Mouse (Mus musculus) cerebellum, postnatal 10 days (tissue): ENCODE data around the gene Olfr287.
A peak's percentile ranks its signal among the peaks of the same experiment; 100 is the strongest.

Source experiments
- DNase-seq, 2 experiments: peaks; one replicate each; pipeline ENCODE4 v3.0.0; 2021; ENCODE audit warnings: mixed read lengths in 2 of 2

Gene Olfr287

DNA sequence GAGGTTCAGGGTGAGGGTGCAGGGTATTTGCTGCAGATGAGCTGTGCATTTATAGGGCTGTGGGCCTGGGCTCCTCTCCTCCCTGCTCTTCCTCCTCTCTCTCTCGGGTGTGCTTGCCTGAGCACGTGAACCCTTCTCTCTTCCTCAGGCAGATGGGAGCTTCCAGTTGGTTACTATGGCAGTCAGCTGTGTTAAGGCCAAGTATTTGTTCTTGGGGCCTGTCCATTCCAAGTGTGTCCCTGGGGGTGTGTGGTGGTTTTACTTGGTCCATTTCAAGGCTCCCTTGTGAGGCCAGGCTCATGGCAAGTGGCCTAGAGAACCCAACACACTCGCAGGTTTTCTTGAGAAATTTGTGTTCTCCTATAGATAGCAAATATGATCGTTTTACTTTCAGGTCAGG lies at the start of gene Olfr287, which contains the start of gene Gm44579:
Gene Olfr287 (minus strand): TSS at position 180 of the 400 bp plus-strand sequence.
Gene Gm44579 (minus strand): TSS at position 101 of the 400 bp plus-strand sequence.
- DNase-seq: peak in 1 of 2 experiments; percentile 20

DNA sequence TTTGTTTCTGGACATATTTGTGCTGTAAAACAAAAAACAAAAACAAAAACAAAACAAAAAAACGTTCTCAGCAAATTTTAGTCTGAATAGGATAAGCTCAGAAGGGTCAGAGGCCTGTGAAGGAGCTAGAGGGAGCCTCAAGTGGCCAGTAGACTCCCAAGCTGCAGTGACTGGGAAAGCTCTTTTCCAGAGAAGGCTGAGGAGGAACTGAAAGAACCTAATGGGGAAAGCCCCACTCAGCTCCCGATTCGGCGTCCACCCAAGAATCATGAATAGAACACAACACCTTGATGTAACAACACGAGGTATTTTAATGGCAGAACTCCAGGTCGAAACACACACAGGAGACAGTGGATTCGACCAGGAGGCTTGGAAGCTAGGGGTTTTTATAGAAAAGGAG lies 36.9 kb upstream of the Olfr287 start:
- DNase-seq: no peak

DNA sequence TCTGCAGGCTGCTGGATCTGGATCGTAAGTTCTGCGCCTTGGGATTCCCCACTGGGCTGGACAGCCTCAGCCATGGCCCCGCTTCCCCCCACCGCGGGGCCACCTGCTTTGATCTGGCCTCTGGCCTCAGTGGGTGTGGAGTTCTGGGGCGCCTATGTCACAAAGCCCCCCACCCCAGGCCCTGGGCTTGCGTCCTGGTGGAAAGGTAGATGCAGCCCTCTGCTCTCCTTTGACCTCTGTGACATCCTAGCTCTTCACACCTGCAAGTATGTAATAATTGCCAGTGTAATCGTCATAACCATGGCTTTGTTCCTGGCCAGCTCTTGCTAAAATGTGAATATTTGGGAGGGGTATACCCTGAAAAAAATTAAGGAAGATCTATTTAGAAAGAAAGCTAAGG lies 36.3 kb upstream of the Olfr287 start, which contains the start of gene H1fnt:
Gene H1fnt (minus strand): TSS at position 101 of the 400 bp plus-strand sequence.
- peak in 1 of 2 experiments; percentile 21 for DNase-seq

DNA sequence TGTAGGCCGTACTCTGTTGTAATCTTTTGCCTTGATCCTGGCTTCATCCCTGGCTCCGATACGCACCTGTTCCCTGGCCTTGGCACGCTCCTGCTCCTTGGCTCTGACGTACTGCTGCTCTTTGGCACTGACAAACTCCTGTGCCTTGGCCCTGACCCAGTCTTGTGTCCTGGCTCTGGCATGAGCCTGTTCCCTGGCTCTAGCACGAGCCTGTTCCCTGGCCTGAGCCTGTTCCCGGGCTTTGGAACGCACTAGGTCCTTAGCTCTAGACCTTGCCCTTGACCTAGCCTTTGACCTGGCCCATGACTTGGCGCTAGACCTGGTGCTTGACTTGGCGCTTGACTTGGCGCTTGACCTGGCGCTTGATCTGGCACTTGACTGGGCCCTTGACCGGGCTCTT lies 35.4 kb upstream of the Olfr287 start:
- peak; percentile 78 to 87 for DNase-seq

DNA sequence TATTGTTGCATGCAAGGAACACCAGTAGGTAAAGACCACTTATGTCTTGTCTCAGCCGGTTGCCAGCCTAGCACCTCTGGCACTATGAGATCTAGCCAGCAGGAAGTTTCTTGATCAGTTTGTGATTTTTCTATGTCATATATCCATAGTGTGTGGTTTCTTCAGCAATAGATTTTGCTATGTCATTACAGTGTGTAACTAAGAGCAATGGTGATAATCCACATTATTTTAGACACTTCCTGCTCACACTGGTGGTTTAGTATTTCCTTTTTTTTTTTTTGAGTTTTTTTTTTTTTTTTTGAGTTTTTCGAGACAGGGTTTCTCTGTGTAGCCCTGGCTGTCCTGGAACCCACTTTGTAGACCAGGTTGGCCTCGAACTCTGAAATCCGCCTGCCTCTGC lies 14.6 kb upstream of the Olfr287 start:
- DNase-seq: no peak

DNA sequence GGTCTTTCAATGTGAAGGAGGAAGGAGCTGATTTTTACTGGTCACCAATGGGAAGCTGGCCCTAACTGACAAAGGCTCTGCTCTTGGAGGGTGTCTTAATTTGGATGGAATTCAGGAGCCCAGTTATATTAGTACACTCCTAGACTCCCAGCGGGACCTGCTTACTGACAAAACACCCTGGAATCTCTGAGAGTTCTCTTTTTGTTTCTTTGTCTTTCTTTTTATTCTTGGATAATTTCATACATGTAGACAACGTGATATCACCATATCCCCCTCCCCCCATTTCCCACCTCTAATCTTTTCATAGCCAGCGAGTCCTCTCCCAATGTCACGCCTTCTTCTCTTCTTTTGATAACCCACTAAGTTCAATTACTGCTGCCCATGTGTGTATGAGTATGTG lies 13.5 kb upstream of the Olfr287 start, which contains the start of gene Olfr286:
Gene Olfr286 (minus strand): TSS at position 101 of the 400 bp plus-strand sequence.
- no peak for DNase-seq

DNA sequence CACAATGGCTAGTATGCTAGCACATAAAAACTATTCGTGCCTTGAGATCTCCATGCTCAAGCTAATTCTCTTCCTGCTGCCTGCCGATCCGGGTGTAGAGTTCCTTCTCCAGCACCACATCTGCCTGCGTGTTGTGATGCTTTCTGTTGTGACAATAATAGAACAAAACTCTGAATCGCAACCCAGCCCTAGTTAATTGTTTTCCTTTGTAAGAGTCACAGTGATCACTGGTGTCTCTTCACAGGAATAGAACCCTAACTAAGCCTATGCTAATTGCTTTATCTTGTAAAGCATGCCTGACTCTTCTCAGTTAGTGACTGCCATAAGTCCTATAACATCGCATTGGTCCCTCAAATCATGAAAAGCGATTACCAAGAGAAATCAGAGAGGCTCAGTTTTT lies 5.2 kb upstream of the Olfr287 start:
- no peak for DNase-seq

DNA sequence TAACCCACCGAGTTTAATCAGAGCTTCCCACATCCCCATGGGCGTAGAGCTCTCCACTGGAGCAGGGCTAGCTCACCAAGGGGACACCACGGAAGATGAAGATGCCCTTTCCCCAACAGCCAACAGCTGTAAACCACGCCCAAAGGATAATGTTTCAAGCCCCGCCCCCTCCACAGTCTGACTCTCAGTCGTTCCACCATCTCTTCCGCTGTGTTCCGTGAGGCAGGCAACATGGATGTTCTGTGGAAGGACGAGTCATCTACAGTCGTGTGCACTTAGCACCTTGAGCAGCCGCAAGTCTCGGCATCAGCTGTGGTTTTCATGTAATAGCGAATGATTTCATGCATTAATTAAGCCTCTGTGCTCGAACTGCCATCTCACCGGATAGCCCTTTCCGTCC lies 4.8 kb upstream of the Olfr287 start:
- peak in 1 of 2 experiments; percentile 13 for DNase-seq

DNA sequence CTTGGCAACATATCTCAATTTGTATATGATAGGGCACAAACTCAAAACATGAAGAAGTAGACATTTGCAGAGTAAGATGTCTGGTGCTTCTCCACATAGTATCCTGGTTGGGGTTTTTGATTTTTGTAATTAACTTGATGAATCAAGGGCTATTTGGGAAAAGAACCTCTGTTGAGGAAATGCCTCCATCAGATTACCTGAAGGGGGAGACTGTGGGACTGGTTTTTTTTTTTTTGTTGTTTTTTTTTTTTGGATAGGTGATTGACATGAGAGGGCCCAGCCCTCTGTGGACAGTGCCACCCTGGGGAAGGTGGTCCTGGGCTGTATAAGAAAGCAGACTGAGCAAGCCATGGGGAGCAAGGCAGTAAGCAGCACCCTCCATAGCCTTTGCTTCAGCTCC lies 1.5 kb upstream of the Olfr287 start:
- no peak for DNase-seq

DNA sequence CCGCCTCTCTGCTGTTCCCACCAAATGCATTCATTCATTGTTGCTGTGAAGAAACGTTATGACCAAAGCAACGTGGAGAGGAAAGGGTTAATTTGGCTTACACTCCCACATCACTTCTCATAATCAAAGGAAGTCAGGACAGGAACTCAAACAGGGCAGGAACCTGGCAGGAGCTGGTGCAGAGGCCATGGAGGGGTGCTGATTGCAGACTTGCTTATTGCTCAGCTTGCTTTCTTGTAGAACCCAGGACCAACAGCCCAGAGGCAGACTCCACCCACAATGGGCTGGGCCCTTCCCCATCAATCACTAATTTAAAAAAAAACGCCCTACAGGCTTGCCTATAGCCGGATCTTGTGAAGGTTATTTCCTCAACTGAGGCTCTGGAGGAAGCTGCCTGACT lies 6.7 kb downstream of the Olfr287 start:
- DNase-seq: no peak

DNA sequence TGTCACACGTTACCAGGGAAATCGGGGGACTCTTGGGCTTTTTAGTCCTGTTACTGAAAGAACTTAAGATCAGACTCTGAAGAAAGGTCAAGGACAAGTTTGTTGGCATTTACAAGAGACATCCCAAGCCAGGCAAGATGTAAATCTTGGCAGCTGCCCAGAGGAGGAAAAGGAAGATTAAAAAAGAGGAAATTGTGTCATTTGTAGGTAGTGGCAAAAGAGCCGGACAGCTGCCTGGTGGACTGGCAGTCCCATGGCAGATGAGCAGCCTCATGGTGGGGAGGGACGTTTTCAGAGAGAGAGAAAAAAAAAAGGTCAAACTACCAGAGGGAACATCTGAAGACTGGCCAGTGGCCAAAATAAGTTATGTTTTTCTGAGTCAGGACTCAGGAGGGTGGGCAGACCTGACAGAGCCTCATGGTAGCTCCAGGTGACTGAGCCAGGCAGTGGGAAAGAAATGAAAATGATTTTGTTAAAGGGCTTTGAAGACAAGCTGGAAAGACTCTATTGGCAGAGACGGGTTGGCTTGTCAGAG lies 7.5 kb downstream of the Olfr287 start:
- no peak for DNase-seq

DNA sequence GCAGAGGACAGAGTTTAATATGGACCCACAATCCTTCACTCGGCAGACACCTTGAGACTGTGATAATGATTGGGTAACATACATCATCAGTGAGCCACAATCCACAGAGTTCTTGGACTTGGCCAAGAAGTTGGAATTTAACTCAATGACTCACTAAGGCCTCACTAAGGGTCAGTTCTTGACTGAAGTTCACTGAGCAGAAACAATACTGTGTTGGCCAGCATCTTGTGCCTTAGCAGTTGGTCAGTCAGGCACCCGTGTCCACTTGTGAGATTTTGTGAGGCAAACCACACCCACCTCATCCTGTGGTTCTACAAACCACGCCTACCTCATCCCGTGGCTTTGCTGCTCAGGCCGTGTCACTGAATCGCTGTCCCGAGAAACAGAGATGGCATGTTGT lies 11.2 kb downstream of the Olfr287 start:
- no peak for DNase-seq

DNA sequence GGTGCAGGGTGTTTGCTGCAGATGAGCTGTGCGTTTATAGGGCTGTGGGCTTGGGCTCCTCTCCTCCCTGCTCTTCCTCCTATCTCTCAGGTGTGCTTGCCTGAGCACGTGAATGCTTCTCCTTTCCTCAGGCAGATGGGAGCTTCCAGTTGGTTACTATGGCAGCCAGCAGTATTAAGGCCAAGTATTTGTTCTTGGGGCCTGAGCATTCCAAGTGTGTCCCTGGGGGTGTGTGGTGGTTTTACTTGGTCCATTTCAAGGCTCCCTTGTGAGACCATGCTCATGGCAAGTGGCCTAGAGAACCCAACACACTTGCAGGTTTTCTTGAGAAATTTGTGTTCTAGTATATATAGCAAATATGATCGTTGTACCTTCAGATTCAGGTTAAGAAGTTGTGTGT lies 25.4 kb downstream of the Olfr287 start, which contains the start of gene Olfr288:
Gene Olfr288 (minus strand): TSS at position 101 of the 400 bp plus-strand sequence.
- no peak for DNase-seq

DNA sequence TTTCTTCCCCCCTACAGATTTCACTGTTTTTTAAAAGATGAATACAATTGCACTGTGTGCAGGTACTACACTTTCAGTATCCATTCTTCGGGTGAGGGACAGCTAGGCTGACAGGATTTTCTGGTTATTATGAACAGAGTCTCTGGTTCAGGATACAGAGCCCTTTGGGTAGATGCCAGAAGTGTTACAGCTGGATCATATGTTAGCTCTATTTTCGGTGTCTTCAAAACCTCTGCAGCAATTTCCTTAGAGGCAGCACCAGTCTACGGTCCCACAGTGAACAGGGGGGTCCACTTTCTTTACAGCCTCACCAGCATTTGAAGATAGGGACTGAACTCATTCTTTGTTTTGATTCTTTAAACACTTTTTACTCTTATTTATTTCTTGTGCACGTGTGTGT lies 36.4 kb downstream of the Olfr287 start:
- no peak for DNase-seq

DNA sequence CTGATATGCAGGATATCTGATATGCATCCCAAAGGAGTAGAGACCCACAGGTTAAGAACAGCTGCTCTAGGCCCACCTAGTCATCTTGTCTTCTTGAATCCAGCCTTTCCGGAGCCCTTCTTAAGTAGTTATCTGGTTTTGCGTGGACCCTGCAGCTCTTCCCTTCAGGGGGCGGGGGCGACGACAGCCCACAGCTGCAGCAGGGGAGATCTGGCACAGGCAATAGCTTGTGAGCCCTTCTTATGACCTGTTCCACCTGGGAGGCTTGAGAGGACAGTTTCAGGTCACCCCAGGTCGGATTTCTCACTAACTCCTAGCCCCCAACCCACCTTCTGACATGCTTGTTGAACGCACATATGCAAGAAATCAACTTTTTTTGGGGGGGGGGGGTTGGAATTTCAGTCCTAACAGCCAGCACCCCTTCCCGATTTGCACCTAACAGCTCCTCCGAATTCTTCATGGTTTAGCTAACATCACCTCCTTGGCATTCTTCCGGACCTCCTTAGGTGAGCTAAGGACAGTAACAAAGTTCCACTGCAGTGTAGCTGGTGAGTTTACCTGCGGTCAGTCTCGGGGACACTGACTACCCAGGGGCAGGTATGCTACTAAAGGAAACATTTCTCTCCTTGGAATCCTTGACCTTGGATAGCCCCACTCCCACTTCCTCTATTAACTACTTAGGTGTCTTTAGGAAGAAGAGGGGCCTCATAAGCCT lies 38.8 kb downstream of the Olfr287 start:
- DNase-seq: peak; percentile 17 to 25

DNA sequence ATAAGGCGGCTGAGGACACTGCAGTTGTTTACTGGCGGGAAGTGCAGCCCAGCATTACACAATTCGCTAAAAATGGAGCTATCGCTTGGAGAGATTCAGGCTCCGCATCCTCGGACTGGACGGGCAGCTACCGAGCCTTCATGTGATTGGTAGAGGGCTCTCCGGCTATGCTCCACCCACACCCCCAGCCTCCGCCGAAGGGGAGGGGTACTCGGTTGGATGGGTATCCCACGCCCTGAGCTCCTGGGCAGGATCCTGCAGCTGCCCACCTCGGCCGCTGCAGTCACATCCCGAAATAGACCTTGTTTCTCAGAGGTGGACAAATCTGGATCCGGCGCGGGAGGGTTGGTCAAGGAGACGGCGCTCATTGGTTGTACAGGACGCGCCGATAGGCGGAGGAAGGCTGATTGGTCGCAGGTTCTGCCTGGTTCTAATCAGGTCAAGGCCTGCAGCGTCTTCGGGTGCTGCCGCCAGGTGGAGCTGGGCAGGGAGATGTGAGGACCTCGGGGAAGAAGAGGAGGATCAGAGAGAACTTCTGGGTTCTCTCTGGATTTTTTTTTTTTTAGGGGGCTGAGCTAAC lies 39.6 kb downstream of the Olfr287 start:
- peak; percentile 97 for DNase-seq

DNA sequence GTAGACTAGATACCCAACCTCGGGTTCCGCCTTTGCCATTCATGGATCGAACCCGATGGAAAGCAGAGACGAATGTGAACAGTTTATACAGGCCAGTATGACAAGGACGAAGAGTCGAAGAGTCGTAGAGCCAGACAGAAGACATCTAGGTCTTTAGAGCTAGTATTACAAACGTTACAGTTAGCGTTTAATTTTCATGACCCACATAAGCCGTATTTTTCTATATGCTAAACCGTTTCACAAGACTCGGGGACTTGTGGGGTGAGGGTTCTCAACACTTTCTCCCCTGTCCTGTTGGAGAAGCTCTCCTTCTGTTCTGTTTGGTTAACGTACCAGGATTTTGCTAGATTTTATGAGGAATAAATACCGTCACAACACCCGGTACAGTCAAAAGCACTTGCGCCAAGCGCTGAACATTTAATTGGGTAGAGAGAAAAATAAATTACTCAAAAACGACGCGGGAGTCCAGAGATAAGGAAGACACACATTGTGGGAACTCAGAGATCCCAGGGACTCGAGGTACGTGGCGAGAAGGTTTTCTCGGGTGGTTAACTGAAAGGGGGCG lies 40.2 kb downstream of the Olfr287 start:
- DNase-seq: peak; percentile 17 to 39

DNA sequence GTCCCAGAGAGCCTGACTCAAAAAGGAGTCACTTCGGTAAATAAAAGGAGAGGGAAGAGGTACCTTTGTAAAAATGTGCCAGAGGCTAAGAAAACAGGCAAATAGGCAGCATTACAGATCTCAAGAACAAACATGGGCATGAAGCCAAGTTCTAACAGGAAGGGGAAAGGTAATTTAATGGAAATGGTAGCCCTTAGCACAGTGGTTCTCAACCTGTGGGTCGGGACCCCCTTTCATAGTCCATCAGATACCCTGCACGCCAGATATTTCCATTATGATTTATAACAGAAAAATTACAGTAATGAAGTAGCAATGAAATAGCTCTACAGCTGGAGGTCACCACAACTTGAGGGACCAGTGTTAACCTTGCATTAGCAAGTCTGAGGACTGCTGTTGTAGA lies 43.5 kb downstream of the Olfr287 start:
- DNase-seq: no peak

DNA sequence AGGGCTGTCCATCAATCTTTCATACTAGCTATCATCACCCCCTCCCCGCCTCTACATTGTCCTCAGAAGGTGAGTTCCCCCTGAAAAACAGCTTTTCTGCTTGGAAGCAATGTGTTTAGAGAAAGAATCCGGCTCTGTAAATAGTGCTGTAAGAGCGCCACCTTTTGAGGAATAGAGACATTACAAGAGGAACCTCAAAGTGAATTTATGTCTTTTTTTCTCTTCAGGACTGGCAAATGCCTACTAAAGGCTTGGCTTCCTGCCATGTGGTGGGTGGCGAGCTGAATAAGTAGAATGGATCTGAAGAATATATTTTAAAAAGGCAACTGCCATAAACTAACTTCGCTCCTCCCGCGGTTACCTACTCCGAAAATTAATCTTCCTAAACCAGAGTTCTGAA lies 47.0 kb downstream of the Olfr287 start:
- peak; percentile 69 to 81 for DNase-seq

DNA sequence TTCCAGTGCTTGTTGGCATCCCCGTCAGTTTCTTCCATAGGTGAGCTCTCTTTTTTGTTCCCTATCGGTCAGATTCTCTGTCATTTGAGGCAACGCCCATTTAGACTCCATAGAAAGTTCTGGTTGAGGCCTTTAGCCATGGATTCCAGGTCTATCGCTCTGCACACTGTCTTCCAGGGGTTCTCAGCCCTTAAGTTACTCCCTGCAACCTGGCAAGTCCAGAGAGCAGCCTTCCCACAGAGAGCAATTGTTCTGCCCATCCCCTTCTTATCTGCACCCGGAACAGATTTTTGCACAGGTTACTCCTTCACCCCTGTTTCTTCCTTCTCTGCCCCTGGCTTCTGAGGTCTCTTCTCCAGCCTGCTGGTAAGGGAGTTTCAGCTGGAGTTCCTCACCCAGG lies 48.7 kb downstream of the Olfr287 start:
- no peak for DNase-seq

DNA sequence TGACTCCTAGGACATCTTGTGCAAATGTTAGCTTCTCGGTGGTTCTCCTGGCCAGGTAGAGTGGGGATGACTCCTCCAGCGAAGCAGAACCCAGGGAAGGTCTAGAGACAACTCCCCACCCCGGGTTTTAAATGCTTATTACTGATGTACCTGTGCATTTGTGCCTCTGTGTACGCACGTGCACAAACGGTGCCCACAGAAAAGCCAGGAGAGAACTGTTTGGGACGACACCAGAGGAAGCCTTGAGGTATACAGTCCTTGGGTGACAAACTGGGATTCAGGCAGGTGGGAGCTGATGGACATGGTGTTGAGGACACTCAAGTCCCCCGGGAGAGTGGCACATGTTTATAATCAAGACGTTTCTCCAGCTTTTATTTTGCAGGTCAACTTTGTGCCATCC lies 49.9 kb downstream of the Olfr287 start:
- no peak for DNase-seq

DNA sequence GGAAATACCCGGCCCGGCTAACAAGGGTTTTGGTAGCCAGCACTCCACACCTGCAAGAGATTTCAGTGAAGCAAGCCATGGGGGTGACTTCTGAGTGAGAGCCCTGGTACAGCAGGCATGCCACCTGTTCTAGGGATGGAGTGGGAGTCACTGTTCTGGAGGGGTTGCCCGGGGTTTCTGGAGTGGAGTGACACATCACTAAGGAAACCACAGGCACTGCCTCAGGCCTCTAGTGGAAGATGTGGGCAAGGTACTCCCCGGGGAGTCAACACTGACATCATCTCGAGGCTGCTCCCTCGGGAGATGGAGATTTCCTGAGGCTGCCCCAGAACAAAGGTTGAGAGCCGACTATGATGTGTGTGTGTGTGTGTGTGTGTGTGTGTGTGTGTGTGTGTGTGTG lies 50.5 kb downstream of the Olfr287 start:
- DNase-seq: peak in 1 of 2 experiments; percentile 18

DNA sequence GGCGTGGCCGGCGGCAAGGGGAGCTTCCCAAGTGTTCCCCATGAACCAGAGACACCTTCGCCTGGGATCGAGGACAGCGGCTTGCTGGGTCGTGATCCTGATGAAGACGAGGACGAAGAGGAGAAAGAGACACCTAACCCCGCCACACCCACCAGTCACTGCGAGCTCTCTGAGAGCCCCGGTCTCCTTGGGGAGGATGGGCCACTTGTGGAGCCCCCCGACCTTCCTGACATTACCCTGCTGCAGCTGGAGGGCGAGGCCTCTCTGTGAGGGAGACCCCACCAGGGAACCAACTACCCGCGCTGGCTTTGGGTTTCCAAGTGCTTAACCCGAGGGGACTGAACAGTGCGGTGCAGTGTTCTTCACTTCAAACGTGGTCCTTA lies 52.2 kb downstream of the Olfr287 start:
- peak in 1 of 2 experiments; percentile 25 for DNase-seq
